Mouse (Mus musculus): ENCODE measurements around the gene Lck. TPM values are rescaled to one million over a fixed set of nuclear protein-coding genes. Genes with fewer than 3 reads are reported as not detected.

The Lck gene
- total and polyA plus RNA-seq, 3 experiments: 2.7 to 6.9 TPM; not detected in 1

DNA sequence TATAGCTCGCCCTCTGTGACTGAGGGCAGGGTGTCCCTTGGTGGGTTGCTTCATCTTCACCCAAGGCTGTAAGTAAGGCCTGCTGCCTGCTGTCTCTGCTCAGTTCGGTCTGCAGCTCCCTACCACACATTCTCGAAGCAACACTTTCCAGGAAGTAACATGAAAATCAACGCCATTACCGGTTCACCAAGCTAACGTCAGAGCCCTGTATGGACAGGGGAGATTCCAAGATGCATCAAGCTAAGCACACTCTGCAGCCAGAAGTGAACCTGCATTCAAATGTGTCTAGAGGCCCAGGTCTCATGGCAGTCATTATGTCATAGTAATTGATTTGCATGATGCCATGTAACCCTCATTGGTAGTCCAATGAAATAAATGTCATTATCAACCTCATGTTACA, 3.4 kb downstream of the Lck start:
- DNase-seq (ENCODE audit: low read depth, low spot score): no peak
- TF ChIP-seq GABPA (IDR thresholded peaks at IDR 0.05; ENCODE audit: low read depth, low read length): no peak
- Histone ChIP-seq H3K27me3 (ENCODE audit: control insufficient read depth in 1 of 2, insufficient read depth in 2 of 2, low read length in 2 of 2) (no peaks in the 10 kb centered on the region; a peak in 2 of 4 replicates), H3K79me2 (ENCODE audit: control insufficient read depth, insufficient read depth, low read length, poor library complexity) (no peaks in the 10 kb centered on the region), H3K4me1 (ENCODE audit: control insufficient read depth in 1 of 2, insufficient read depth in 2 of 2, low read length in 2 of 2) (peaks cover 0 to 1% of the 10 kb centered on the region in 2 experiments; a peak in 2 of 4 replicates), H3K9ac (ENCODE audit: control insufficient read depth, low read depth, low read length, poor library complexity, severe bottlenecking) (no peak overlapping the region), H3K27ac (ENCODE audit: control insufficient read depth, low read depth, low read length) (no peak overlapping the region), H3K4me3 (ENCODE audit: control insufficient read depth in 1 of 2, insufficient read depth in 1 of 2, low read depth in 2 of 2, low read length in 2 of 2) (no peak overlapping the region), H3K9me3 (replicated peaks; ENCODE audit: insufficient read depth, low read length) (no peaks in the 10 kb centered on the region), H3K36me3 (ENCODE audit: control insufficient read depth in 1 of 2, insufficient read depth in 2 of 2, low read length in 2 of 2) (no peaks in the 10 kb centered on the region)

GRCm38 (mm10) chr4:129568366-129568765, 5.1 kb downstream of the Lck start:
- no peak overlapping the region for H3K9ac ChIP-seq (ENCODE audit: control insufficient read depth, low read depth, low read length, poor library complexity, severe bottlenecking)
- TF ChIP-seq ZNF384 (IDR thresholded peaks at IDR 0.05; ENCODE audit: low read depth, low read length) (no peak), ZMIZ1 (IDR thresholded peaks at IDR 0.05; ENCODE audit: low read depth, low read length) (no peak), MYC (IDR thresholded peaks at IDR 0.05; ENCODE audit: low read depth, low read length) (no peak), GABPA (IDR thresholded peaks at IDR 0.05; ENCODE audit: low read depth, low read length) (no peak), ELF1 (IDR thresholded peaks at IDR 0.05; ENCODE audit: low read depth, low read length) (no peak), TBP (IDR thresholded peaks at IDR 0.05; ENCODE audit: low read depth, low read length) (no peak), USF2 (IDR thresholded peaks at IDR 0.05; ENCODE audit: borderline replicate concordance in 1 of 2, insufficient read depth in 1 of 2, low read depth in 1 of 2, low read length in 2 of 2) (no peak), POLR2A (IDR thresholded peaks at IDR 0.05; ENCODE audit: control insufficient read depth in 1 of 2, insufficient read depth in 1 of 2, low read depth in 1 of 2, low read length in 2 of 2, poor library complexity in 1 of 2) (no peak), RCOR1 (IDR thresholded peaks at IDR 0.05; ENCODE audit: low read depth, low read length) (no peak), USF1 (IDR thresholded peaks at IDR 0.05; ENCODE audit: low read depth, low read length) (no peak), ZC3H11A (IDR thresholded peaks at IDR 0.05; ENCODE audit: low read depth, low read length) (no peak), ETS1 (IDR thresholded peaks at IDR 0.05; ENCODE audit: low read depth, low read length) (no peak), SIN3A (IDR thresholded peaks at IDR 0.05; ENCODE audit: low read length) (no peak), KAT2A (conservative IDR thresholded peaks at IDR 0.05; ENCODE audit: low read depth, low read length) (no peak), JUND (IDR thresholded peaks at IDR 0.05; ENCODE audit: low read depth, low read length) (no peak)
- no peak for DNase-seq (ENCODE audit: low read depth, low spot score)
- no peaks in the 10 kb centered on the region for H3K4me1 ChIP-seq (ENCODE audit: control insufficient read depth in 1 of 2, insufficient read depth in 2 of 2, low read length in 2 of 2)
- H3K36me3 ChIP-seq (ENCODE audit: control insufficient read depth in 1 of 2, insufficient read depth in 2 of 2, low read length in 2 of 2): no peaks in the 10 kb centered on the region
- H3K79me2 ChIP-seq (ENCODE audit: control insufficient read depth, insufficient read depth, low read length, poor library complexity): no peaks in the 10 kb centered on the region
- no peak overlapping the region for H3K27ac ChIP-seq (ENCODE audit: control insufficient read depth, low read depth, low read length)
- no peak overlapping the region for H3K4me3 ChIP-seq (ENCODE audit: control insufficient read depth in 1 of 2, insufficient read depth in 1 of 2, low read depth in 2 of 2, low read length in 2 of 2)
- no peaks in the 10 kb centered on the region; a peak in 2 of 4 replicates for H3K27me3 ChIP-seq (ENCODE audit: control insufficient read depth in 1 of 2, insufficient read depth in 2 of 2, low read length in 2 of 2)
- no peaks in the 10 kb centered on the region for H3K9me3 ChIP-seq (replicated peaks; ENCODE audit: insufficient read depth, low read length)

- TF ChIP-seq CTCF (IDR thresholded peaks at IDR 0.05 in 2 of 3, conservative IDR thresholded peaks at IDR 0.05 in 1 of 3; ENCODE audit: control insufficient read depth in 1 of 3, insufficient read depth in 1 of 3, low read depth in 2 of 3, low read length in 3 of 3, poor library complexity in 1 of 3, severe bottlenecking in 1 of 3) (no peak), BHLHE40 (IDR thresholded peaks at IDR 0.05; ENCODE audit: borderline replicate concordance, low read depth, low read length) (no peak), POLR2AphosphoS5 (IDR thresholded peaks at IDR 0.05; ENCODE audit: borderline replicate concordance, low read depth, low read length) (no peak), ZNF384 (IDR thresholded peaks at IDR 0.05; ENCODE audit: low read depth, low read length) (no peak), POLR2A (IDR thresholded peaks at IDR 0.05; ENCODE audit: control insufficient read depth in 1 of 2, insufficient read depth in 1 of 2, low read depth in 1 of 2, low read length in 2 of 2, poor library complexity in 1 of 2) (no peak), GABPA (IDR thresholded peaks at IDR 0.05; ENCODE audit: low read depth, low read length) (no peak), MXI1 (IDR thresholded peaks at IDR 0.05; ENCODE audit: low read depth, low read length) (no peak), ZC3H11A (IDR thresholded peaks at IDR 0.05; ENCODE audit: low read depth, low read length) (no peak), NELFE (IDR thresholded peaks at IDR 0.05; ENCODE audit: low read depth, low read length) (no peak), CHD2 (IDR thresholded peaks at IDR 0.05; ENCODE audit: low read length) (no peak)
- no peak for DNase-seq (ENCODE audit: low read depth, low spot score)
- H3K79me2 ChIP-seq (ENCODE audit: control insufficient read depth, insufficient read depth, low read length, poor library complexity): no peaks in the 10 kb centered on the region
Measured at GRCm38 (mm10) chr4:129565139-129565538, 8.3 kb downstream of the Lck start.

More at GRCm38 (mm10) chr4:129565139-129565538, 8.3 kb downstream of the Lck start:
- no peaks in the 10 kb centered on the region for H3K36me3 ChIP-seq (ENCODE audit: control insufficient read depth in 1 of 2, insufficient read depth in 2 of 2, low read length in 2 of 2)
- H3K9me3 ChIP-seq (replicated peaks; ENCODE audit: insufficient read depth, low read length): no peaks in the 10 kb centered on the region
- no peak overlapping the region for H3K4me3 ChIP-seq (ENCODE audit: control insufficient read depth in 1 of 2, insufficient read depth in 1 of 2, low read depth in 2 of 2, low read length in 2 of 2)
- H3K4me1 ChIP-seq (ENCODE audit: control insufficient read depth in 1 of 2, insufficient read depth in 2 of 2, low read length in 2 of 2): no peaks in the 10 kb centered on the region
- no peak overlapping the region for H3K27ac ChIP-seq (ENCODE audit: control insufficient read depth, low read depth, low read length)
- no peak overlapping the region for H3K9ac ChIP-seq (ENCODE audit: control insufficient read depth, low read depth, low read length, poor library complexity, severe bottlenecking)
- H3K27me3 ChIP-seq (ENCODE audit: control insufficient read depth in 1 of 2, insufficient read depth in 2 of 2, low read length in 2 of 2): no peaks in the 10 kb centered on the region; a peak in 2 of 4 replicates
